Mouse (Mus musculus): ENCODE measurements around the gene Sox6.

Sox6 gene

GRCm38 (mm10) chr7:115888561-115888960, 150.0 kb downstream of the Sox6 start:
- DNase-seq: no peak

- no peak for DNase-seq
These were observed 150.5 kb downstream of the Sox6 start for GRCm38 (mm10) chr7:115888120-115888519.

- DNase-seq: no peak
These were observed 165.7 kb downstream of the Sox6 start for GRCm38 (mm10) chr7:115872903-115873302.

- no peak for DNase-seq
These were observed 170.1 kb downstream of the Sox6 start for GRCm38 (mm10) chr7:115868504-115868903.

GRCm38 (mm10) chr7:115867518-115868270, 170.9 kb downstream of the Sox6 start:
- no peak for DNase-seq

GRCm38 (mm10) chr7:115866698-115867500, 171.7 kb downstream of the Sox6 start:
- DNase-seq: no peak

GRCm38 (mm10) chr7:115865979-115866697, 172.5 kb downstream of the Sox6 start:
- DNase-seq: no peak

- DNase-seq: no peak
These were observed 173.4 kb downstream of the Sox6 start for GRCm38 (mm10) chr7:115865231-115865630.

- DNase-seq: no peak
These were observed 174.2 kb downstream of the Sox6 start for GRCm38 (mm10) chr7:115864411-115864810.

GRCm38 (mm10) chr7:115859691-115860401, 178.8 kb downstream of the Sox6 start:
- no peak for DNase-seq

GRCm38 (mm10) chr7:115851131-115851530, 187.5 kb downstream of the Sox6 start:
- DNase-seq: no peak

GRCm38 (mm10) chr7:115845791-115846366, 192.7 kb downstream of the Sox6 start:
- no peak for DNase-seq

- DNase-seq: no peak
These were observed 193.7 kb downstream of the Sox6 start for GRCm38 (mm10) chr7:115844910-115845309.

GRCm38 (mm10) chr7:115844431-115844830, 194.2 kb downstream of the Sox6 start:
- no peak for DNase-seq

- DNase-seq: no peak
These were observed 196.3 kb downstream of the Sox6 start for GRCm38 (mm10) chr7:115842251-115842650.

- DNase-seq: no peak
These were observed 198.0 kb downstream of the Sox6 start for GRCm38 (mm10) chr7:115840613-115841012.

GRCm38 (mm10) chr7:115835005-115835404, 203.6 kb downstream of the Sox6 start:
- DNase-seq: no peak

GRCm38 (mm10) chr7:115833701-115834100, 204.9 kb downstream of the Sox6 start:
- DNase-seq: no peak

- DNase-seq: no peak
These were observed 207.4 kb downstream of the Sox6 start for GRCm38 (mm10) chr7:115830938-115831873.

- no peak for DNase-seq
These were observed 208.2 kb downstream of the Sox6 start for GRCm38 (mm10) chr7:115830366-115830765.

- DNase-seq: no peak
These were observed 208.8 kb downstream of the Sox6 start for GRCm38 (mm10) chr7:115829756-115830155.

All from cerebellum, adult 8-10 months (tissue).